Mouse (Mus musculus) midbrain, embryonic 16.5 days (tissue): ENCODE results near the gene Nkd1. TPM values are rescaled to one million over a fixed set of nuclear protein-coding genes. Genes with fewer than 3 reads are reported as not detected.

Experiments used
- ATAC-seq: fragments of 200-750 bp; cut with Nextera tagmentation; 2 replicates; pipeline ENCODE4 v1.8.0; 2017; ENCODE audit warnings: moderate TSS enrichment
- H3K27ac ChIP-seq: fragments of 300-500 bp; sonication (generic); 2 replicates; pipeline ENCODE4 v1.5.1; 2014; ENCODE audit warnings: mild to moderate bottlenecking, low read length, mixed read lengths
- H3K27me3 ChIP-seq: fragments of 300-500 bp; sonication (generic); 2 replicates; pipeline ENCODE4 v1.6.1; 2014; ENCODE audit warnings: low read depth, low read length, mixed read lengths; ENCODE audit not compliant: control insufficient read depth, insufficient read depth
- H3K36me3 ChIP-seq: fragments of 300-500 bp; sonication (generic); 2 replicates; pipeline ENCODE4 v1.6.1; 2014; ENCODE audit warnings: mild to moderate bottlenecking, low read length, moderate library complexity, mixed read lengths; ENCODE audit not compliant: control insufficient read depth, insufficient read depth
- H3K4me1 ChIP-seq: fragments of 300-500 bp; sonication (generic); 2 replicates; pipeline ENCODE4 v1.6.1; 2014; ENCODE audit warnings: mild to moderate bottlenecking, low read length, mixed read lengths; ENCODE audit not compliant: control insufficient read depth, insufficient read depth
- H3K4me2 ChIP-seq: fragments of 300-500 bp; sonication (generic); 2 replicates; pipeline ENCODE4 v1.6.1; 2014; ENCODE audit warnings: mild to moderate bottlenecking, low read length, mixed read lengths
- H3K4me3 ChIP-seq: fragments of 300-500 bp; sonication (generic); 2 replicates; pipeline ENCODE4 v1.5.1; 2014; ENCODE audit warnings: low read depth, mild to moderate bottlenecking, low read length, moderate library complexity, mixed read lengths
- H3K9ac ChIP-seq: fragments of 300-500 bp; sonication (generic); 2 replicates; pipeline ENCODE4 v1.6.1; 2014; ENCODE audit warnings: low read depth, low read length, mixed read lengths
- H3K9me3 ChIP-seq: fragments of 300-500 bp; sonication (generic); replicated peaks from 2 replicates; pipeline ENCODE4 v1.6.1; 2014; ENCODE audit warnings: mild to moderate bottlenecking, low read length, mixed read lengths; ENCODE audit not compliant: control insufficient read depth, poor library complexity, severe bottlenecking
- WGBS: fragments of 180-500 bp; shearing (Covaris S2); extraction: QIAGEN DNeasy Blood & Tissue Kit; methylation state at CpG from one replicate; pipeline ENCODE4 v1.1.7; 2014; 5-methylcytosine and 5-hydroxymethylcytosine counted together
- polyA plus RNA-seq: library from polyadenylated mRNA; unstranded; fragments of >200 nt; fragmentation: Nextera tagmentation; extraction: Ambion mirVana; gene quantifications from 2 replicates; pipeline ENCODE4 v1.2.1, GENCODE M21; 2015

Gene Nkd1
- 53.9 and 66.7 TPM in 2 replicates for polyA plus RNA-seq

DNA sequence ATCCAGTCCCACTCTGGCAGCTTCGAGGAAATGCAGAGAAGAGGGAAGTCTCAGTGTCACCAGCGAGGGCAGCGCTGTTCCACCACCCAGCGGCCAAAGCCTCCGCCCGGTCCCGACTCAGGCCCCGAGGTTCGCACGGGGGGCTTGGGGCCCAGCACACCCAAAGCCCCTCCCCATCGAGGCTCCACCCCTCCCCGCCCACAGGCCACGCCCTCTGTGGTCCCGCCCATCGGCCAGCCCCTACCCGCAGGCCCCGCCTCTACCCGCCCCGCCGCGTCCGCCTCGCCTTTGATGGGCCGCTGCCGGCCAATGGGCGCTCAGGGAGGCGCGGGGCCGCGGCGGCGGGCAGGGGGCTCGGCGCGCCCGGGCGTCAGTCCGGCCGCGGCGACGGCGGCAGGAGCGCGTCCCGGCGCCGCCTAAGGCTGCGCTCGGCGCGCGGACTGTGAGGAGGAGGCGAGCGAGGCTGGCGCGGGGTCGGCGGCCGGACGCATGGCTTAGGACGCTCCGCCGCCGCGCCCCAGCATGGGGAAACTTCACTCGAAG is at the start of gene Nkd1:
Gene Nkd1 (plus strand): TSS at position 370 of the 543 bp plus-strand sequence.
- peak; percentile 88 for ATAC-seq
- Histone ChIP-seq H3K9me3 (no peaks in the 10 kb centered on the region), H3K27ac (peak within 1 kb of the TSS; percentile 45; the same call in 1 of the 2 replicates), H3K36me3 (no peaks in the 10 kb centered on the region), H3K4me2 (peak within 1 kb of the TSS; percentile 95), H3K4me3 (peak within 1 kb of the TSS; percentile 65), H3K4me1 (peaks cover 31% of the 10 kb centered on the region), H3K9ac (peak within 1 kb of the TSS; percentile 73), H3K27me3 (no peaks in the 10 kb centered on the region)
- under 1% methylated on average over 58 of the region's 67 CpGs for WGBS

DNA sequence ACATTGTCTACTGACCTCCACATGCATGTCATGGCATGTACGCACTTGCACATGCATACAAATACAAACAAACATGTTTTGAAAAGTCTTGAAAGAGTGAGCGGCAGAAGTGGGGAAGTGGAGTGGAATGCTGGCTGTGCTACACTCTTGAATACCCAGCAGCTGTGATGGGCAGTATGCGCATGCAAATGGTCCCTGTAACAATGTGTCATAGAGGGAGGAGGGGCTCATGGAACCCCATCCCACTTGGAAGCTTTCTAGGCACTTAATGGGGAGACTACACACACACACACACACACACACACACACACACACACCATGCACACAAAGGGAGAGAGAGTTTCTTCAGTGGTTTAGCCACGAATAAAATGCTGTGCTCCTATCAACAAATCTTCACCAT is 39.9 kb upstream of the Nkd1 start:
- H3K4me1 ChIP-seq = no peaks in the 10 kb centered on the region
- WGBS = 51% methylated on average over 4 of the region's 4 CpGs
- no peaks in the 10 kb centered on the region for H3K27me3 ChIP-seq
- no peak overlapping the region for H3K4me3 ChIP-seq
- no peak overlapping the region for H3K27ac ChIP-seq
- ATAC-seq = no peak
- no peak overlapping the region for H3K4me2 ChIP-seq
- no peak overlapping the region for H3K9ac ChIP-seq
- no peaks in the 10 kb centered on the region for H3K9me3 ChIP-seq
- no peaks in the 10 kb centered on the region for H3K36me3 ChIP-seq

DNA sequence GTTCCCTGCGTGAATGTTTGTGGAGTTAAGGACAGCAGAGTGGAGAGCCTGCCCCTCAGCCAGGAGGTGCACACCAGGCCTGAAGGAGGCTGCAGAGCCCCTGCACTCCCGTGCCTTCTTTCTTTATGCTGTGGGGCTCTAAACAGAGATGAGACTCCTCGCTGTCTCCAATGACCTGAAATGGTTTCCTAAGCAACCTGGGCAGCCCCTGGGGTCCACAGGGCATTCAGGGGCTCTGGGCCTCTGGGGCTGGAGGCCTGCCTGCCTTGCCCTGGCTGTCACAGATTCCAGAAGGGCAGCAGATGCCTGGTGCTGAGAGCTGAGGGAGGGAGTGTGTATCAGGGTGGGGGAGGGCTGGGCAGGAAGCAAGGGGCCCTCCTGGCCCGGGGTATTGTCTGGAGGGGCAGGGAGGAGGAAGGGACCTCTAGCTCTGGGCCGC is 32.7 kb upstream of the Nkd1 start:
- Histone ChIP-seq H3K27me3 (no peaks in the 10 kb centered on the region), H3K9ac (no peak overlapping the region), H3K9me3 (no peaks in the 10 kb centered on the region), H3K27ac (no peak overlapping the region), H3K36me3 (no peaks in the 10 kb centered on the region), H3K4me1 (peaks cover 5% of the 10 kb centered on the region; the same call in 1 of the 2 replicates), H3K4me3 (no peak overlapping the region), H3K4me2 (no peak overlapping the region)
- peak; percentile 48; the same call in 1 of the 2 replicates for ATAC-seq
- 4% methylated on average over 5 of the region's 5 CpGs for WGBS

DNA sequence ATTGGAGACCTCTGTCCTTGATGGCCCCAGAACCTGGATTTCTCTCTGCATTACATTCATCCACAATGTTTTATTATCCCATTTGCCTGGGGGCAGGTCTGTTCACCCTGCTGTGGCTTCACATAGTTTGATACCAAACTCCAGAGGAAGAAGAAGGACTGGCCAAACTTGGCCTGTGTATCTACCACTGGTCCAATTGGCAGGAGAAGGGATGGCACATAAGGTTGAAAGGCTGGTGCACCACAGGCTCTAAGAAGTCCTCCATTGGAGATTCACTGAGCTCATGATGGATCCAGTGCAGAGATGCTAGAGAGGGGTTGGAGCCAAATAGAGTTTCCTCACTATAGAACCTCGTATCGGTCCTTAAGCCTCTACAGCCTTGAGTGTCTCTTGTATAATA is 27.1 kb upstream of the Nkd1 start:
- Histone ChIP-seq H3K4me2 (no peak overlapping the region), H3K27me3 (no peaks in the 10 kb centered on the region), H3K36me3 (no peaks in the 10 kb centered on the region), H3K27ac (no peak overlapping the region), H3K4me3 (no peak overlapping the region), H3K9ac (no peak overlapping the region), H3K9me3 (no peaks in the 10 kb centered on the region), H3K4me1 (peaks cover 8% of the 10 kb centered on the region)
- no peak for ATAC-seq
- 85% methylated on average over 2 of the region's 2 CpGs for WGBS

GRCm38 (mm10) chr8:88495071-88495805 is 25.9 kb upstream of the Nkd1 start:
- no peaks in the 10 kb centered on the region for H3K9me3 ChIP-seq
- WGBS = 3% methylated on average over 11 of the region's 11 CpGs
- peaks cover 8% of the 10 kb centered on the region for H3K4me1 ChIP-seq
- H3K36me3 ChIP-seq = no peaks in the 10 kb centered on the region
- H3K27me3 ChIP-seq = no peaks in the 10 kb centered on the region
- peak overlapping the region; percentile 31; the same call in 1 of the 2 replicates for H3K9ac ChIP-seq
- peak overlapping the region; percentile 21 for H3K4me3 ChIP-seq
- H3K4me2 ChIP-seq = peak overlapping the region; percentile 53
- H3K27ac ChIP-seq = peak overlapping the region; percentile 73
- ATAC-seq = peak; percentile 86

DNA sequence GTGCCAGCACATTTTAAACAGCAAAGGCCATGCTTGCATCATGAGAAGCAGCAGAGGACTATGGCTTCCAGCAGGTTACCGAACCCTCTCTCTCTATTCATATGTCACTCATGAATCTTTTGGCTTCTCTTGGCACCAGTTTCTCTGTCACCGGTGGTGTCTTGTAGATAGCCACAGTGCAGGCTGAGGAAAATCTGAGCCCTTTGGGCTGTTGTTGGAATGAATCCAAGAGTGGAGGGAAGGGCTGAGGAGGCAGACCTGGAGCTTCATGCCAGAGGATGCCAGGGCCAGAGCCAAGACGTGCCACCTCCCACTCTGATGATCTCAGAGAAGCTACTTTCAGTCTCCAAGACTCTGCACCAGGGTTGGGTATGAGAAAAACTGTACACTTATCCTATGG is 19.0 kb upstream of the Nkd1 start:
- H3K36me3 ChIP-seq = no peaks in the 10 kb centered on the region
- 80% methylated on average over 3 of the region's 3 CpGs for WGBS
- no peaks in the 10 kb centered on the region for H3K27me3 ChIP-seq
- H3K27ac ChIP-seq = no peak overlapping the region
- H3K4me1 ChIP-seq = no peaks in the 10 kb centered on the region
- ATAC-seq = no peak
- no peak overlapping the region for H3K9ac ChIP-seq
- no peaks in the 10 kb centered on the region for H3K9me3 ChIP-seq
- H3K4me2 ChIP-seq = no peak overlapping the region
- H3K4me3 ChIP-seq = no peak overlapping the region

GRCm38 (mm10) chr8:88506981-88507380 is 14.2 kb upstream of the Nkd1 start:
- H3K27ac ChIP-seq = no peak overlapping the region
- H3K4me2 ChIP-seq = no peak overlapping the region
- no peaks in the 10 kb centered on the region for H3K4me1 ChIP-seq
- H3K27me3 ChIP-seq = no peaks in the 10 kb centered on the region
- H3K4me3 ChIP-seq = no peak overlapping the region
- no peaks in the 10 kb centered on the region for H3K9me3 ChIP-seq
- WGBS = 91% methylated on average over 5 of the region's 5 CpGs
- ATAC-seq = no peak
- no peaks in the 10 kb centered on the region for H3K36me3 ChIP-seq
- H3K9ac ChIP-seq = no peak overlapping the region

- Histone ChIP-seq H3K27me3 (no peaks in the 10 kb centered on the region), H3K9ac (no peak overlapping the region), H3K27ac (no peak overlapping the region), H3K4me3 (no peak overlapping the region), H3K4me1 (peaks cover 4% of the 10 kb centered on the region; the same call in 1 of the 2 replicates), H3K4me2 (no peak overlapping the region), H3K9me3 (no peaks in the 10 kb centered on the region), H3K36me3 (no peaks in the 10 kb centered on the region)
- no peak for ATAC-seq
- WGBS = 79% methylated on average over 5 of the region's 5 CpGs
Observed at GRCm38 (mm10) chr8:88511061-88511460, 10.1 kb upstream of the Nkd1 start.

DNA sequence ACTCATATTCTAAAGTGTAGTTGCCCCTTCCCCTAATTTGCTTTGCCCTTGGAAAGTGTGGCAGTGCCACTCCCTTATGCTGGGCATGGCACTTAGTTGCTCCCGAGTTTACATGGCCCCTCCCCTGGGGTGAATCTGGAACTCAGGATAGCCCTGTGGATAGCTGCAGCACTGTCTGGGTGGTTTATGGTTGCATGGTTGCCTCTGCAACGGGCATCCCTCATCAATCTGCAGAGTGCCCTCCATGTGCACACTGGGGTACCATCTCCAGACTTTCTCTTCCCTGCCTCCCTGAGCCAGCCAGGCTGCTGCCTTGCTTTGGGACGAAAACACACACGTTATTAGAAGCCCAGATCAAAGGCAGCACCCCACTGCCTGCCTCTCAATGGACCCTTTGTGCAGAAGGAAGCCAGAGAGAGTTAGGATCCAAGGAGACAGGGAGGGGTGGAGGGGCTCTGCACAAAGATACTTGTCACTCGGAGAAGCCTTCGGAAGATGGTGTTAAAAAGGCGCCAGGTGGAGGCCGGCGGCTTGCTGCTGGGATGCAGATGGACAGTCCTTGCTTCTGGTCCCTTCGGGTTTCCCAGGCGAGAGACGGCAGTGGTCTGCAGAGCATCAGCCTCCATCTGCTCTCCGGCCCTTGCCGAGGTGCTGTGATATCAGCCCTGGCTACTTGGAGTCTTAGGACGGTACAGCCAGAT is 8.9 kb upstream of the Nkd1 start:
- 3% methylated on average over 15 of the region's 15 CpGs for WGBS
- ATAC-seq = peak; percentile 78
- Histone ChIP-seq H3K9ac (no peak overlapping the region), H3K27ac (no peak overlapping the region), H3K4me1 (peaks cover 4% of the 10 kb centered on the region; the same call in 1 of the 2 replicates), H3K4me3 (no peak overlapping the region), H3K36me3 (no peaks in the 10 kb centered on the region), H3K9me3 (no peaks in the 10 kb centered on the region), H3K4me2 (no peak overlapping the region), H3K27me3 (no peaks in the 10 kb centered on the region)
